Mouse (Mus musculus) right cerebral cortex, postnatal 36 days (tissue): Measurements from ENCODE around the gene Fam219b.

ENCODE experiments used
- DNase-seq, 2 experiments: peaks; one replicate each; pipeline ENCODE4 v3.0.0; 2022; ENCODE audit warnings: low spot score in 2 of 2, mixed read lengths in 1 of 2

Fam219b gene

DNA sequence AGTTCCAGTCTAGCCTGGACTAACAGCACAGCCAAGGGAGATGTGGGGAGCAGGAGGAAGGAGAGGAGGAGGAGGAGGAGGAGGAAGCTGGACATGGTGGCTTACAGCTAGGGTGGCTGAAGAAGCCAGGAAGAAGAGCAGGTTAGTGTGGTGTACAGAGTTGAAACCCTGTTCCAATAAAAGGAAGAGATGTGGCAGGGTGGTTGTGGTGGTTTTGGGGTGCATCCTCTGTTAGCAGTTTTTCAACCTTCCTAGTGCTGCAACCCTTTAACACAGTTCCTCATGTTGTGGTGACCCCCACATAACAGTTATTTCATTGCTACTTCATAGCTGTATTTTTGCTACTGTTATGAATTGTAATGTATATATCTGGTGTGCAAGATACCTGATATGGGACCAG is 12.9 kb upstream of the Fam219b start:
- DNase-seq = no peak

- no peak for DNase-seq
These were observed 11.8 kb upstream of the Fam219b start for GRCm38 (mm10) chr9:57525516-57525915.

GRCm38 (mm10) chr9:57526435-57526834 is 10.9 kb upstream of the Fam219b start:
- DNase-seq = no peak

- DNase-seq = no peak
These were observed 5.4 kb upstream of the Fam219b start for GRCm38 (mm10) chr9:57531946-57532345.

DNA sequence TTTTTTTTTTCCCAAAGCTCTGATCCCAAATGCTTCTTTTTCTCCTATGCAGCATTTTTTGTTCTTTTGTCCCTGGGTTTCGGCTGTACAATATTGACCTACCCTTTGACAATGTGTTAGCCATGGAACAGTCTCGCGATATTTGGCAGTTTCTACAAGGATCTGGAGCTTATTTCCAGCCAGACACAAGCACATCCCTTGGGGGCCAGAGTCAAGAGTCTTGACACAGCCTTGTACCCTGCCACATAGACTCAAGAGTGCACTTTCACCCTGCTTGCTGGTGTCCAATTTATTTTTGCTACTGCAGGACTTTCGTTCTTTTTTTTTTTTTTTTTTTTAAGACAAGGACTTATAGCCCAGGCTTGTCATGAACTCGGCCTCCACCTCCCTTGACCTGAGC is 966 bp upstream of the Fam219b start:
- DNase-seq = no peak

DNA sequence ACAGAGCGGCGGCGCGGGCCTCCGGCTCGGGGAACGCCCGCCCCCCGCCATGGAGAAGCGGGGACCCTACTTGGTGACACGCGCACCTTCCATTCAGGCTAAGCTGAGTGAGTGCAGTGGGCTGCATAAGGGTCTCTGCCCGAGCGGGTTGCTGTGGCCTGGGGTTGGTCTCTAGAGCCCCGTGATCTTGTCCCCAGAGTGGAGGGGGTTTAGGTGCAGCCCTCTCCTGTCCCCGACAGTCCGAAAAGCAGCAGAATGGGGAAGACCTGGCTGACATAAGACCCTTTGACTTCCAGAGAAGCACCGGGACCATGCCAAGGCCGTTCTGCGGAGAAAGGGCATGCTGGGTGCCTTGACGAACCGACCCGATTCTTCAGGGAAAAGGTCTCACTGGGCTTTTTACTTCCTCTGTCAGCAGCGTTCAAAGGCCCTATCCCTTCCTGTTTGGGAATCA is 427 bp downstream of the Fam219b start:
- no peak for DNase-seq

DNA sequence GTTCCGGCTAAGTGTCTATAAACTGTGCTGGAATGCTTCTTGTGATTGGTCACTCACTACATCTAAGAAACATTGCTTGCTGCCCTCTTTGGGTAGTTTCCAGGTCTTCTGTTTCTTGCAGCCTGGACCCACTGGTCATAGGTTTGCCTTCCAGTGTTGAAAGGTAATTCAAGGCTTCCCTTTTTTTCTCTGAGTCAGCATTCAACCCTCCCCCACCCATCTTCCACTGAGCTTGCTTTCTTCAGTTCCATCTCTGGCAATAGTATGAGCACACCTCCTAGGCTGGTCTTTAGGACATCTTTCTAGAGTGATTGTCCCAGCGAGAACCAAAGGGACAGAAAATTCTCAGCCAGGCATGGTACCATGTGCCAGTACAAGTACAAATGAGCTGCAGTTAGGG is 2.2 kb downstream of the Fam219b start:
- DNase-seq = no peak

- DNase-seq = no peak
These were observed 4.0 kb downstream of the Fam219b start for GRCm38 (mm10) chr9:57541312-57541711.

- DNase-seq = no peak
These were observed 6.6 kb downstream of the Fam219b start for GRCm38 (mm10) chr9:57543951-57544350.

DNA sequence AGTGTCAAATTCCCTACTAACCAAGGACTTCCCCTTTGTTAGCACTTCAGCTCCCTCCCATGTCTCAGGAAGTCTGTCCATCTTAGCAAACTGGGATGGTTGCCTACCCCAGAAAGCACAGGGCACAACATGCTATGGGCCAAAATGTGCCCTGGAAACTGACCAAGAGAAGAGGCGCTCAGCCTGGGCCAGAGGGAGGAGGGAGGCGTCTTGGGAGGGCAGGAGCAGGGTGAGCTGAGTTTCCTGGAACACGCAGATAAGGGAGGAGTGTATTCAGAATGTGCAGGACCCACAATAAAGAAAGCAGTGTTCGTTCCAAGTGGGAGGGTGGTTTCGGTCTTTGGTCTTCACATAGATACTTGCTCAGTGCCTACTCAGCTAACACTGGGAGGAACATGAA is 10.0 kb downstream of the Fam219b start:
- no peak for DNase-seq

GRCm38 (mm10) chr9:57547869-57548268 is 10.5 kb downstream of the Fam219b start:
- DNase-seq = no peak

DNA sequence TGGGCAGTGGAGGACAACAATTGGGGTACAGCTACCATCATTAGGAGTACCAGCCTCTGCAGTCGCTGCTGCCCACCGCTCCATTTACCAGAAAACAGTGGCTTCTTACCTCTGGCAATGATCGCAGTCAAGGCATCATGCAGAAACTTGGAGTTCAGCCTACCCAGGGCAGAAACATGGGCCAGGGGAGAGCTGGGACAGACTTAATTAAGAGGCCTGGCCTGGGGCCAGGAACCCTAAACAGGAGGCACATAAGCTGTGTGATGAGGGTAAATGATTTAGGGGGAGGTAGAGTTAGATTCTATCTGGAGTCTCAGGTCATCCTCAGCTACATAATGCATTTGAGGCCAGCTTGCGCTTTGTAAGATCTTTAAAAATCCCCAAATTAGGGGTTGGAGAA is 11.9 kb downstream of the Fam219b start:
- no peak for DNase-seq

GRCm38 (mm10) chr9:57550126-57550862 is 13.0 kb downstream of the Fam219b start:
- DNase-seq = no peak

DNA sequence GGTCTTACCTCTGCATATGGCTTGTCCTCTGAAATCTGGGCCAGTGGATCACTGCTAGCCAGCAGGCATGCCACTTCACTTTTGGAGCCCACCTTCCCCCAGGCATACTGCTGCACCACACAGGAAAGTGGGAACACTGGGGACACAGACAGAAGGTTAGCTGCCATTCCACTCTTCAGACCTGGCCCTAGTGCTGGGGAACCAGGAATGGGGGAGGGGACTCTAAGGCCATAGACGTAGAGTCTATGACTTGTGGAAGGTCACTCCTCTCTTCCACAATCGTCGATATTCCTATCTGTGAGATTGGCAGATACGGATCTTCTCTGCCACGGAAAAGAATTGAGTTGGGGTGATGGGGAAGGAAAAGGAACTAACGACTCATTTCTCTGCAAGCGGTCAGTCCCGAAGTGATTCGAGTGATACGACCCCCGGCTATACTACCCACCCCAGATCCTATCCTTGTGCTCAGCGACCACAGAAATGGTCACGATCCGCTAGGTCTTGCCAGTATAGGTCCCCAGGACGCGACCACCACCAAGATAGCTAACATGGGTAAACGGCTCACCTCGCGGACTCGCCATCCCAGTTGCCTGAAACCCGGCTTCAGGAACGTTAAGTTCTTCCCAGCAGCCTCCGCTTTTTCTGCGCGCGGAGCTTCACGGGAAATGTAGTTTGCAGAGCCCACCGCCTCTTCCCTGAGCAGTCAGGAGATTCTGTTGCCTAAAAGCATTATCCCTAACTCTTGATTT is 15.0 kb downstream of the Fam219b start, which contains the start of gene Mpi:
Gene Mpi, minus strand, starts transcription at position 625 of the 749 bp plus-strand sequence.
- DNase-seq = peak; percentile 69 to 74

- no peak for DNase-seq
These were observed 15.8 kb downstream of the Fam219b start for GRCm38 (mm10) chr9:57553119-57553518.

DNA sequence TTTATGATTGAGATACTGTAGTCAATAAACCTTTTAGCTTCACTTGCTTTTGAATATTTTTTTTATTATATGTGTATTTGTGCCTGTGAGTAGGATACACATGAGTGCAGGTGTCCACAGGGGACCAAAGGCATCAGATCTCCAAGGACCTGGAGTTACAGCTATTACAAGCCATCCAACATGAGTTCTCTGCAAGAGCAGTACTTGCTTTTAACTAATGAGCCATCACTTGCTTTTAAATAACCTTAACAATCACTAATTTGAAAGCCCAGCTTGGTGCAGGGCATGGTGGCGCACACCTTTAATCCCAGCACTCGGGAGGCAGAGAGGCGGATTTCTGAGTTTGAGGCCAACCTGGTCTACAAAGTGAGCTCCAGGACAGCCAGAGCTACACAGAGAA is 17.4 kb downstream of the Fam219b start:
- DNase-seq = no peak

DNA sequence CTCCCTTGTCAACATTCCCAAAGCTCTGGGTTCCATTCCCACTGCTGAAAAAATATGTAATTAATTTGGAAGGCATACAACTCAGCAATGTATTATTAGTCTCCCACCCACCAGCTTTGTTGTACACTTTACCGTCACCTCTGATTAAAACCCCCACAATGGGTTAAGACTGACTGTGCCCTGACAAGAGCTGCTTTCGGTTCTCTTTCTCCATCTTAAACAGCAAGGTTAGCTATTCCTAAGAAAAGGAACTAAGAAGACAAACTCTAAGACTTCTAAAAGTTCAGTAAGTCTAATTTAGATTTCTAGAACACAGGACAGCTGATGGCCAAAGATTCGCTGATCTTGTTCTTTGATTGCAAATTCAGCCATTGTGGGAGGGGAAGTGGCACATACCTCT is 19.9 kb downstream of the Fam219b start:
- no peak for DNase-seq

DNA sequence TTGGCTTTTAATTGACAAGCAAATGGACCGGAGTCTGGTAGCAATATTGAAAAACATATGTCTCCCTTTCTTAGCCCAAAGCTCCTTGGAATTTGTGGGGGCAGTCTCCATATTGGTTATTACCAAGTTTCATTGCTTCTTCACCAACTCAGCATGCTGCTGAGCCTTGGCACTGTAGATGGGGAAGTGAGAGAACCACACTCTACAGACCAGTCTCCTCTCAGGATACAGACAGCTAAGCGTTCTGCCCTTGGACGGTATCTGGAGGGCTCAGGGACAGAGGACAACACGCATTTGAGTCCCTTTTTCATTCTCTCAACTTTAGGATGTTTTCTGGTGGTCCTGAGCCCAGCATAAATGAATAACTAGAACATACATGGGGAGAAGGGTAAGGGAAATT is 21.3 kb downstream of the Fam219b start:
- no peak for DNase-seq

DNA sequence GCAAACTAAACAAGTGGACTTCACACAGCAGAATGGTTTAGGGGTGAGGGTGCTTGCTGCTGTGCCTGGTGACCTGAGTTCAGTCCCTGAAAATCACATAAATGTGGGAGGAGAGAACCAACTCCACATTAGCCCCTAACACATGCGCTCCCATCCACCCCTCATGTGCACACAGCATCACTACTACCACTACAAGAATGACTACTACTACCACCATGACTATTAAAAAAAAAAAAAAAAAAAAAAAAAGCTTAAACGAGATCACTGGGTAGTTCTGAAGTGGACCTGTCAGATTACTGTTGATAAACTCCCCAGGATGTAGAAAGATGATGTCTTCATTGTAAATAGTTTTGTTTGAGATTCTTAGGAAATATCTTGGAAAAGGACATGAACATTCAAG is 22.2 kb downstream of the Fam219b start:
- DNase-seq = no peak

DNA sequence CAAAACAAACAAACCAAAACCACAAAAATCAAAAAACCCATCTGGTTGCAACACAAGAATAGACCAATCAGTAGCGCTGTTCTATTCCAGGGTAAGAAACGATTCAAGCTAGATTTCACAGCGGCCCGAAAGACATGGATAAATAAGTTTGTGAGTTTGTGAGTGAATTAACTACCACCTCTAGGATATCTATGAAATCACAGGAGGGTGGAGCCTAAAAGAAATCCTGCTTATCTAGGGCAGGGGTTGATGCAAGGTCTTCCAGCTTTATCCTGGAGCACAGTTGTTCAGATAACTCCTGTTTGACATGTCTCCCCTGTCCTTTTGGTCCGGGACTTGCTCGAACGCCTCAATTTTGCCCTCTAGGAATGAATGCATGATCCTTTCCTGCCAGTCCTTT is 22.9 kb downstream of the Fam219b start:
- DNase-seq = no peak

DNA sequence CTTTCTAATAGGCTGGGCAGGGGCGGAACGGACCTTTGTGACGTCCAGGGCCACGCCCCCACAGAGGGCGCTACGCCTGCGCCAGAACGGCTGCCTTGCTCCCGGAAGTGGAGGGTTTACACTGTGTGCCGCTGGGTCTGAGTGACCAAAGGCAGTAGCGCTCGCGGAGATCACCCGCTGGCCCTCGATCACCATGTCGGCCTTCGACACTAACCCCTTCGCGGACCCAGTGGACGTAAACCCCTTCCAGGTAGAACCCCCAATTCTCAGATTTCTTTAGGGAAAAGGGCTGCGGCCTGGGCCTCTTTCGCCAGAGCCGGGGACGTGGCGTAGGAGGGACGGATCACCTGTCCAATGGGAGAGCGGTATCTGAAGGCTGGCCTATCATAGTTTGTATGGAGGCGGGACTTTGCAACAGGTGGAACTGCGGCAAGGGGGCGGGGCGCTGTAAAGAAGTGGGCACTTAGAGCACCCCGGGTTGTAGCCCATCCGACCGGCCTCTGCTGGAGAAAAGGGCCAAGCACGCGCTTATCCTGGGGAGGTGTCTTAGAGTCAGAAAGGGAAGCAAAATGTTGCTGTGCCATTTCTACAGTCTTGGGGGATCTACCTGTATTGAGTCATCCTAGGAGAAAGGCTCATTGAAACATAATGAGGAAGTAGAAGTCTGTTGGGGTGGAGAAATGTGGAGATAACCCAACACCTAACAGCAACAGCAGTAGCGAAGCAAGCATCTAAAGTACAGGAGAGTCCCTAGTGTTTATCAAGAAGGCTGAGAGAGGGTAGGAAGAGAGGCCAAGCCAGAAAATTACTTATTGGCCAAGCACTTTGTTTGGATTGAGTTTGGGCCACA is 23.8 kb downstream of the Fam219b start, which contains the start of gene Scamp2:
Gene Scamp2, plus strand, starts transcription at position 83 of the 850 bp plus-strand sequence.
- DNase-seq = peak; percentile 89 to 90

DNA sequence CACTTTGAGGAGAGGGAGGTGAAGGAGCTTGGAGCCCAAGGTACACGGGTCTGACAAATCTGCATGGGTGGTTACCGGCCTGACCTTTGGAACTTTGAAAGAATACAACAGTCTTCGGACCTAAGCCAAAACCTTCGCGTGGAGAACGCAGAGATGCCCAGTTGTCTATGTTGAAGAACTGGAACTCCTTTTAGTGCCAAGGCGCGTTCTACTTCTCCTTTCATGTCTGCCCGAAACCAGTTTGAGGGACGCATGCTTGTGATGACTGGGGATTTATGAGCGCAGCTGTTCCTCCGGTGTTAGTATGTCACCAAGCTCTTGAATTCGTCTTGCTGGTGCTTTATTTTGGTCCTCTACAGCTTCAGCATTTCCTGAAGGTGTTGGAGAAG is 24.4 kb downstream of the Fam219b start:
- no peak for DNase-seq
